In genomic region chr11:120882931-120883330, GRCm38 (mm10) we compare ENCODE assay signal across 25 mouse cellular contexts.
"Had no signal": no experiment of that assay in that cellular context is flagged by ENCODE, and none has a peak within 500 bp of the region (broad histone marks: within the 10 kb centered on the region; RNA-seq: fewer than 3 reads in every experiment).

No protein-coding gene starts in this region.

- H3K4me1 ChIP-seq: forebrain, embryonic 15.5 days; hindbrain, embryonic 12.5 days; intestine, embryonic 15.5 days; limb, embryonic 10.5 days; limb, embryonic 12.5 days; liver, embryonic 13.5 days; liver, embryonic 15.5 days had no signal

- DNase-seq: forebrain, postnatal 0 days; gastrocnemius, postnatal 14 days; gastrocnemius, postnatal 36 days; heart, adult 11 months; heart, adult 2 months; heart, postnatal 10 days; heart, postnatal 4 days; liver; liver, embryonic 13.5 days; liver, postnatal 0 days had no signal

- H3K27me3 ChIP-seq: forebrain, embryonic 15.5 days; hindbrain, embryonic 12.5 days; intestine, embryonic 15.5 days; limb, embryonic 12.5 days; liver, embryonic 13.5 days; liver, embryonic 15.5 days had no signal

- H3K9ac ChIP-seq: forebrain, embryonic 15.5 days; forebrain, postnatal 0 days; hindbrain, embryonic 12.5 days; hindbrain, embryonic 14.5 days; intestine, embryonic 15.5 days; limb, embryonic 12.5 days; liver, embryonic 13.5 days; liver, embryonic 15.5 days; liver, postnatal 0 days had no signal

- H3K4me2 ChIP-seq: forebrain, embryonic 15.5 days; heart, embryonic 11.5 days; hindbrain, embryonic 12.5 days; hindbrain, embryonic 14.5 days; intestine, embryonic 15.5 days; limb, embryonic 12.5 days; liver, embryonic 11.5 days; liver, embryonic 13.5 days; liver, embryonic 15.5 days had no signal

- ATAC-seq: forebrain, embryonic 15.5 days; forebrain, postnatal 0 days; hindbrain, embryonic 16.5 days; inflammation-experienced regulatory T-cells, adult 6 months; intestine, embryonic 15.5 days; intestine, postnatal 0 days; liver, postnatal 0 days had no signal

- H3K4me3 ChIP-seq: forebrain, embryonic 15.5 days; heart, adult 2 months; hindbrain, embryonic 10.5 days; hindbrain, embryonic 12.5 days; intestine, embryonic 15.5 days; layer of hippocampus, adult 2 months; left cerebral cortex, adult 2 months; limb, embryonic 10.5 days; limb, embryonic 12.5 days; liver, embryonic 13.5 days; liver, embryonic 15.5 days had no signal

- H3K9me3 ChIP-seq: forebrain, embryonic 15.5 days; limb, embryonic 10.5 days; liver, embryonic 15.5 days had no signal

- H3K27ac ChIP-seq: forebrain, embryonic 15.5 days; heart, adult 2 months; hindbrain, embryonic 10.5 days; hindbrain, embryonic 12.5 days; hindbrain, embryonic 14.5 days; intestine, embryonic 15.5 days; layer of hippocampus, adult 2 months; left cerebral cortex, adult 2 months; limb, embryonic 10.5 days; limb, embryonic 12.5 days; liver, embryonic 13.5 days; liver, embryonic 15.5 days had no signal
